Mouse (Mus musculus) embryonic facial prominence, embryonic 13.5 days (tissue): ENCODE data around the gene Mex3a. TPM values are rescaled to one million over a fixed set of nuclear protein-coding genes. Genes with fewer than 3 reads are reported as not detected.
A peak's percentile ranks its signal among the peaks of the same experiment; 100 is the strongest.

ENCODE experiments used
- ATAC-seq: fragments of 200-750 bp; cut with Nextera tagmentation; 2 replicates; pipeline ENCODE4 v1.8.0; 2017; ENCODE audit warnings: low read depth; ENCODE audit not compliant: insufficient number of reproducible peaks, insufficient read depth, low FRiP score, low TSS enrichment
- H3K27ac ChIP-seq: fragments of 300-500 bp; sonication (generic); 2 replicates; pipeline ENCODE4 v1.5.1; 2015; ENCODE audit warnings: moderate library complexity, mild to moderate bottlenecking, inconsistent platforms
- H3K27me3 ChIP-seq: fragments of 300-500 bp; sonication (generic); 2 replicates; pipeline ENCODE4 v1.6.1; 2015; ENCODE audit warnings: mild to moderate bottlenecking, inconsistent platforms
- H3K36me3 ChIP-seq: fragments of 300-500 bp; sonication (generic); 2 replicates; pipeline ENCODE4 v1.6.1; 2015; ENCODE audit warnings: mild to moderate bottlenecking, inconsistent platforms
- H3K4me1 ChIP-seq: fragments of 300-500 bp; sonication (generic); 2 replicates; pipeline ENCODE4 v1.6.1; 2015; ENCODE audit warnings: inconsistent platforms
- H3K4me2 ChIP-seq: fragments of 300-500 bp; sonication (generic); 2 replicates; pipeline ENCODE4 v1.6.1; 2015; ENCODE audit warnings: moderate library complexity, mild to moderate bottlenecking, inconsistent platforms
- H3K4me3 ChIP-seq: fragments of 300-500 bp; sonication (generic); 2 replicates; pipeline ENCODE4 v1.5.1; 2015; ENCODE audit warnings: mild to moderate bottlenecking, inconsistent platforms
- H3K9ac ChIP-seq: fragments of 300-500 bp; sonication (generic); 2 replicates; pipeline ENCODE4 v1.6.1; 2015; ENCODE audit warnings: mild to moderate bottlenecking, inconsistent platforms
- H3K9me3 ChIP-seq: fragments of 300-500 bp; sonication (generic); 2 replicates; pipeline ENCODE4 v1.6.1; 2016; ENCODE audit warnings: inconsistent platforms
- WGBS: fragments of 180-500 bp; shearing (Covaris S2); methylation state at CpG from one replicate; pipeline ENCODE4 v1.1.7; 2015; ENCODE audit warnings: mixed read lengths; 5-methylcytosine and 5-hydroxymethylcytosine counted together
- polyA plus RNA-seq: library from polyadenylated mRNA; unstranded; fragments of >200 nt; fragmentation: Nextera tagmentation; extraction: Ambion mirVana; gene quantifications from 2 replicates; pipeline ENCODE4 v1.2.1, GENCODE M21; 2015

Gene Mex3a
- polyA plus RNA-seq, 1 experiment from 2014 or later, result 33.4 TPM

- WGBS, result 2% methylated on average over 11 of the region's 11 CpGs
Measured at GRCm38 (mm10) chr3:88530082-88530864, 1.9 kb upstream of the Mex3a start.

GRCm38 (mm10) chr3:88531348-88532298 lies 572 bp upstream of the Mex3a start:
- peak overlapping the region; percentile 99 for H3K27ac ChIP-seq
- H3K4me2 ChIP-seq, result peak overlapping the region; percentile 84
- H3K9ac ChIP-seq, result peak overlapping the region; percentile 99
- peaks cover 15% of the 10 kb centered on the region for H3K36me3 ChIP-seq
- peak overlapping the region; percentile 78 for H3K4me3 ChIP-seq
- no peaks in the 10 kb centered on the region for H3K9me3 ChIP-seq
- WGBS, result under 1% methylated on average over 60 of the region's 63 CpGs
- peak; percentile 73 for ATAC-seq
- peaks cover 64% of the 10 kb centered on the region for H3K4me1 ChIP-seq
- no peaks in the 10 kb centered on the region for H3K27me3 ChIP-seq

More at GRCm38 (mm10) chr3:88530082-88530864, 1.9 kb upstream of the Mex3a start:
- peaks cover 64% of the 10 kb centered on the region for H3K4me1 ChIP-seq
- H3K4me2 ChIP-seq, result peak overlapping the region; percentile 84
- H3K9ac ChIP-seq, result peak overlapping the region; percentile 99
- H3K36me3 ChIP-seq, result peaks cover 2% of the 10 kb centered on the region; the same call in 1 of the 2 replicates
- no peaks in the 10 kb centered on the region for H3K9me3 ChIP-seq
- H3K27me3 ChIP-seq, result no peaks in the 10 kb centered on the region
- peak overlapping the region; percentile 78 for H3K4me3 ChIP-seq
- H3K27ac ChIP-seq, result peak overlapping the region; percentile 99
- no peak for ATAC-seq

GRCm38 (mm10) chr3:88532689-88533511 lies 705 bp downstream of the Mex3a start:
- H3K4me2 ChIP-seq, result peak overlapping the region; percentile 84
- peak overlapping the region; percentile 99 for H3K27ac ChIP-seq
- no peaks in the 10 kb centered on the region for H3K9me3 ChIP-seq
- peaks cover 28% of the 10 kb centered on the region for H3K36me3 ChIP-seq
- ATAC-seq, result peak; percentile 3; the same call in 1 of the 2 replicates
- peak overlapping the region; percentile 78 for H3K4me3 ChIP-seq
- peaks cover 66% of the 10 kb centered on the region for H3K4me1 ChIP-seq
- peak overlapping the region; percentile 99 for H3K9ac ChIP-seq
- no peaks in the 10 kb centered on the region for H3K27me3 ChIP-seq
- under 1% methylated on average over 39 of the region's 40 CpGs for WGBS

- ATAC-seq, result peak; percentile 1; the same call in 1 of the 2 replicates
- Histone ChIP-seq H3K9me3 (no peaks in the 10 kb centered on the region), H3K27me3 (no peaks in the 10 kb centered on the region), H3K4me1 (peaks cover 68% of the 10 kb centered on the region), H3K4me3 (peak overlapping the region; percentile 78), H3K9ac (peak overlapping the region; percentile 99), H3K27ac (peak overlapping the region; percentile 99), H3K36me3 (peaks cover 36% of the 10 kb centered on the region), H3K4me2 (peak overlapping the region; percentile 84)
- 0% methylated on average over 4 of the region's 5 CpGs for WGBS
Measured at GRCm38 (mm10) chr3:88533706-88534105, 1.5 kb downstream of the Mex3a start.

GRCm38 (mm10) chr3:88535005-88535404 lies 2.8 kb downstream of the Mex3a start:
- ATAC-seq, result no peak
- peak overlapping the region; percentile 99 for H3K27ac ChIP-seq
- 8% methylated on average over 3 of the region's 3 CpGs for WGBS

GRCm38 (mm10) chr3:88535527-88535926 lies 3.3 kb downstream of the Mex3a start:
- Histone ChIP-seq H3K36me3 (peaks cover 49% of the 10 kb centered on the region), H3K4me2 (peak overlapping the region; percentile 84), H3K9me3 (no peaks in the 10 kb centered on the region), H3K4me3 (peak overlapping the region; percentile 78), H3K9ac (peak overlapping the region; percentile 99), H3K4me1 (peaks cover 64% of the 10 kb centered on the region), H3K27ac (peak overlapping the region; percentile 99), H3K27me3 (no peaks in the 10 kb centered on the region)
- 27% methylated on average over 4 of the region's 4 CpGs for WGBS
- no peak for ATAC-seq

More at GRCm38 (mm10) chr3:88535005-88535404, 2.8 kb downstream of the Mex3a start:
- Histone ChIP-seq H3K9me3 (no peaks in the 10 kb centered on the region), H3K4me2 (peak overlapping the region; percentile 84), H3K27me3 (no peaks in the 10 kb centered on the region), H3K36me3 (peaks cover 44% of the 10 kb centered on the region), H3K9ac (peak overlapping the region; percentile 99), H3K4me3 (peak overlapping the region; percentile 78), H3K4me1 (peaks cover 64% of the 10 kb centered on the region)

GRCm38 (mm10) chr3:88536103-88536930 lies 4.1 kb downstream of the Mex3a start:
- ATAC-seq, result no peak
- Histone ChIP-seq H3K9ac (peak overlapping the region; percentile 99), H3K27ac (peak overlapping the region; percentile 99), H3K4me1 (peaks cover 70% of the 10 kb centered on the region), H3K36me3 (peaks cover 55% of the 10 kb centered on the region), H3K4me3 (peak overlapping the region; percentile 78), H3K4me2 (peak overlapping the region; percentile 84), H3K9me3 (no peaks in the 10 kb centered on the region), H3K27me3 (no peaks in the 10 kb centered on the region)
- 4% methylated on average over 64 of the region's 64 CpGs for WGBS

GRCm38 (mm10) chr3:88537146-88537545 lies 5.0 kb downstream of the Mex3a start:
- Histone ChIP-seq H3K4me1 (peaks cover 75% of the 10 kb centered on the region), H3K9me3 (no peaks in the 10 kb centered on the region), H3K36me3 (peaks cover 55% of the 10 kb centered on the region), H3K4me2 (peak overlapping the region; percentile 84), H3K9ac (peak overlapping the region; percentile 99), H3K4me3 (peak overlapping the region; percentile 78), H3K27me3 (no peaks in the 10 kb centered on the region), H3K27ac (peak overlapping the region; percentile 99)
- ATAC-seq, result no peak
- 52% methylated on average over 6 of the region's 6 CpGs for WGBS

GRCm38 (mm10) chr3:88538271-88539145 lies 6.3 kb downstream of the Mex3a start:
- no peak for ATAC-seq
- H3K9ac ChIP-seq, result peak overlapping the region; percentile 11
- peak overlapping the region; percentile 84 for H3K4me2 ChIP-seq

More at GRCm38 (mm10) chr3:88538271-88539145, 6.3 kb downstream of the Mex3a start:
- Histone ChIP-seq H3K27me3 (no peaks in the 10 kb centered on the region), H3K36me3 (peaks cover 55% of the 10 kb centered on the region), H3K4me3 (no peak overlapping the region), H3K9me3 (no peaks in the 10 kb centered on the region), H3K27ac (peak overlapping the region; percentile 60), H3K4me1 (peaks cover 79% of the 10 kb centered on the region)
- WGBS, result 18% methylated on average over 9 of the region's 9 CpGs
